Mouse (Mus musculus): ENCODE measurements around the gene Odc1. TPM values are rescaled to one million over a fixed set of nuclear protein-coding genes. Genes with fewer than 3 reads are reported as not detected.
A peak's percentile ranks its signal among the peaks of the same experiment; 100 is the strongest.
"Not testable (repeated sequence)": the region's sequence is repeated elsewhere in the genome, so short reads cannot be mapped to it uniquely, and the experiment has no call there.

Gene Odc1
- polyA plus RNA-seq, 1 experiment from 2014 or later: 70.4 TPM

DNA sequence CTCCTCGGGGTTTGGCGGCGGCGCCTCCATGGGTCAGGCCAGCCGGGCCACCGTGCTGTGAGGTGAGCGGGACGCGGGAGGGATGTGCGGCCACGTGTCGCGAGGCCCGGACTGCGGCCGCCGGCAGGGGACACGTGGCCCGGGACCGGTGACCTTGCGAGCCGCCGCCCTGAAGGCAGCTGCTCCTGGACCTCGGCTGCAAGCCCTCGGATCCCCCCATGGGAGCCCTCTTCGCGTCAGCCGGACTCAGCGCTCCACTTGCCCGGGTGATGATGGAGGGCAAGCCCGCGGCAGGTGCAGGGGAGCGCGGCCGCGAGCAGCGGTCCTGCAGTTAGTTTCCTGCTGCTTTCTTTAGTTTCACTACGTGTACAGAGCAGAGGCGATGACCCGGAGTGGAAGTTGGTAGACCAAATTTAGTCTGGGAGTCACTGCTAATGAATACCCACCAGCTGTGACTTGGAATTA lies 545 bp downstream of the Odc1 start:
- peak overlapping the region; percentile 86 for H3K9ac ChIP-seq (ENCODE audit: low read length)
- under 1% methylated on average over 31 of the region's 40 CpGs for WGBS

GRCm38 (mm10) chr12:17545884-17546283 lies 1.3 kb downstream of the Odc1 start:
- no peak for ATAC-seq (ENCODE audit: low FRiP score, low TSS enrichment)
- peak overlapping the region; percentile 84 for H3K4me3 ChIP-seq (ENCODE audit: low read depth, low read length)
- no peaks in the 10 kb centered on the region for H3K9me3 ChIP-seq (ENCODE audit: control insufficient read depth, low read length)
- DNase-seq (ENCODE audit: low spot score): no peak
- H3K4me2 ChIP-seq (replicated peaks; ENCODE audit: low read depth): peak overlapping the region; percentile 84
- H3K36me3 ChIP-seq (ENCODE audit: control insufficient read depth, insufficient read depth, low read length): 0 out of 2 replicates have a peak, but pooled peaks cover 4% of the 10 kb centered on the region
- H3K9ac ChIP-seq (ENCODE audit: low read length): peak overlapping the region; percentile 38; the same call in 1 of the 2 replicates
- WGBS: 5% methylated on average over 8 of the region's 8 CpGs
- TF ChIP-seq CTCF (IDR thresholded peaks at IDR 0.05; ENCODE audit: low read depth) (no peak), EP300 (optimal IDR thresholded peaks at IDR 0.05) (no peak)
- no peak overlapping the region for H3K27ac ChIP-seq (replicated peaks)
- no peaks in the 10 kb centered on the region for H3K4me1 ChIP-seq (replicated peaks; ENCODE audit: control insufficient read depth, insufficient read depth)
- H3K27me3 ChIP-seq (ENCODE audit: control insufficient read depth, insufficient read depth, low read length): no peaks in the 10 kb centered on the region

More for the DNA sequence above, 545 bp downstream of the Odc1 start:
- DNase-seq (ENCODE audit: low spot score) (peak; percentile 69), ATAC-seq (ENCODE audit: low FRiP score, low TSS enrichment) (peak; percentile 69)
- Histone ChIP-seq H3K4me2 (replicated peaks; ENCODE audit: low read depth) (peak overlapping the region; percentile 84), H3K9me3 (ENCODE audit: control insufficient read depth, low read length) (no peaks in the 10 kb centered on the region), H3K4me3 (ENCODE audit: low read depth, low read length) (peak overlapping the region; percentile 84), H3K4me1 (replicated peaks; ENCODE audit: control insufficient read depth, insufficient read depth) (no peaks in the 10 kb centered on the region), H3K27me3 (ENCODE audit: control insufficient read depth, insufficient read depth, low read length) (no peaks in the 10 kb centered on the region), H3K27ac (replicated peaks) (peak overlapping the region; percentile 89), H3K36me3 (ENCODE audit: control insufficient read depth, insufficient read depth, low read length) (0 out of 2 replicates have a peak, but pooled peaks cover 4% of the 10 kb centered on the region)
- TF ChIP-seq CTCF (IDR thresholded peaks at IDR 0.05; ENCODE audit: low read depth): no peak; the same call in 1 of the 2 replicates
- no peak for TF ChIP-seq EP300 (optimal IDR thresholded peaks at IDR 0.05)

DNA sequence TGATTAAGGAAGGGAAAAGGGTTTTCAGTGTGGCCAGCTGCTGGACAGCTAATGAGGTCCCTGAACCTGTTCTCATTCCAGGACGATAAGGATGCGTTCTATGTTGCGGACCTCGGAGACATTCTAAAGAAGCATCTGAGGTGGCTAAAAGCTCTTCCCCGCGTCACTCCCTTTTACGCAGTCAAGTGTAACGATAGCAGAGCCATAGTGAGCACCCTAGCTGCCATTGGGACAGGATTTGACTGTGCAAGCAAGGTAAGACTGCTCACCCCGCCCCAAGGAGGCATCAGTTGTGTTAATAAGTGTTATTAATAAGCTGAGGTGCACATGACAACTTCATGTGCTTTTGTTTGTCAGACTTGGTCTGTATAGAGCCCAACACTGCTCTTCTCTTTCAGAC lies 3.0 kb downstream of the Odc1 start:
- H3K9me3 ChIP-seq (ENCODE audit: control insufficient read depth, low read length); DNase-seq (ENCODE audit: low spot score); H3K4me1 ChIP-seq (replicated peaks; ENCODE audit: control insufficient read depth, insufficient read depth); H3K27ac ChIP-seq (replicated peaks); H3K27me3 ChIP-seq (ENCODE audit: control insufficient read depth, insufficient read depth, low read length); ATAC-seq (ENCODE audit: low FRiP score, low TSS enrichment); H3K9ac ChIP-seq (ENCODE audit: low read length); H3K36me3 ChIP-seq (ENCODE audit: control insufficient read depth, insufficient read depth, low read length); H3K4me2 ChIP-seq (replicated peaks; ENCODE audit: low read depth); H3K4me3 ChIP-seq (ENCODE audit: low read depth, low read length): not testable (repeated sequence)
- WGBS: 94% methylated on average over 9 of the region's 9 CpGs

GRCm38 (mm10) chr12:17548505-17548904 lies 3.9 kb downstream of the Odc1 start:
- TF ChIP-seq EP300 (optimal IDR thresholded peaks at IDR 0.05) (no peak), CTCF (IDR thresholded peaks at IDR 0.05; ENCODE audit: low read depth) (no peak)
- no peak overlapping the region for H3K27ac ChIP-seq (replicated peaks)
- 0 out of 2 replicates have a peak, but pooled peaks cover 4% of the 10 kb centered on the region for H3K36me3 ChIP-seq (ENCODE audit: control insufficient read depth, insufficient read depth, low read length)
- DNase-seq (ENCODE audit: low spot score) (no peak), ATAC-seq (ENCODE audit: low FRiP score, low TSS enrichment) (no peak)
- no peaks in the 10 kb centered on the region for H3K9me3 ChIP-seq (ENCODE audit: control insufficient read depth, low read length)
- 73% methylated on average over 5 of the region's 5 CpGs for WGBS
- H3K9ac ChIP-seq (ENCODE audit: low read length): no peak overlapping the region
- no peak overlapping the region for H3K4me2 ChIP-seq (replicated peaks; ENCODE audit: low read depth)
- no peaks in the 10 kb centered on the region for H3K27me3 ChIP-seq (ENCODE audit: control insufficient read depth, insufficient read depth, low read length)
- H3K4me1 ChIP-seq (replicated peaks; ENCODE audit: control insufficient read depth, insufficient read depth): no peaks in the 10 kb centered on the region
- no peak overlapping the region for H3K4me3 ChIP-seq (ENCODE audit: low read depth, low read length)

DNA sequence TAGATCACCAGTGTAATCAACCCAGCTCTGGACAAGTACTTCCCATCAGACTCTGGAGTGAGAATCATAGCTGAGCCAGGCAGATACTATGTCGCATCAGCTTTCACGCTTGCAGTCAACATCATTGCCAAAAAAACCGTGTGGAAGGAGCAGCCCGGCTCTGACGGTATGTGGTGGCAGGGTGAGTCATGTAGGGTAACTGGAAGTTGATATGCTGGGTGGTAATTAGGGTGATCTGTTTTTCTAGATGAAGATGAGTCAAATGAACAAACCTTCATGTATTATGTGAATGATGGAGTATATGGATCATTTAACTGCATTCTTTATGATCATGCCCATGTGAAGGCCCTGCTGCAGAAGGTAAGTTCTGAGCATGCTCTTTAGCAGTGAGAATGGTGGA lies 4.8 kb downstream of the Odc1 start:
- 80% methylated on average over 5 of the region's 5 CpGs for WGBS
- not testable (repeated sequence) for H3K27me3 ChIP-seq (ENCODE audit: control insufficient read depth, insufficient read depth, low read length); DNase-seq (ENCODE audit: low spot score); ATAC-seq (ENCODE audit: low FRiP score, low TSS enrichment); H3K4me3 ChIP-seq (ENCODE audit: low read depth, low read length); H3K4me1 ChIP-seq (replicated peaks; ENCODE audit: control insufficient read depth, insufficient read depth); H3K27ac ChIP-seq (replicated peaks); H3K4me2 ChIP-seq (replicated peaks; ENCODE audit: low read depth); H3K9ac ChIP-seq (ENCODE audit: low read length); H3K36me3 ChIP-seq (ENCODE audit: control insufficient read depth, insufficient read depth, low read length); H3K9me3 ChIP-seq (ENCODE audit: control insufficient read depth, low read length)

GRCm38 (mm10) chr12:17551208-17551995 lies 6.8 kb downstream of the Odc1 start:
- Histone ChIP-seq H3K9me3 (ENCODE audit: control insufficient read depth, low read length) (no peaks in the 10 kb centered on the region), H3K36me3 (ENCODE audit: control insufficient read depth, insufficient read depth, low read length) (0 out of 2 replicates have a peak, but pooled peaks cover 4% of the 10 kb centered on the region), H3K4me1 (replicated peaks; ENCODE audit: control insufficient read depth, insufficient read depth) (0 out of 2 replicates have a peak, but pooled peaks cover 2% of the 10 kb centered on the region), H3K4me2 (replicated peaks; ENCODE audit: low read depth) (no peak overlapping the region), H3K27ac (replicated peaks) (no peak overlapping the region), H3K9ac (ENCODE audit: low read length) (no peak overlapping the region), H3K4me3 (ENCODE audit: low read depth, low read length) (no peak overlapping the region), H3K27me3 (ENCODE audit: control insufficient read depth, insufficient read depth, low read length) (no peaks in the 10 kb centered on the region)
- WGBS: 56% methylated on average over 3 of the region's 3 CpGs
- DNase-seq (ENCODE audit: low spot score) (no peak), ATAC-seq (ENCODE audit: low FRiP score, low TSS enrichment) (no peak)
- TF ChIP-seq EP300 (optimal IDR thresholded peaks at IDR 0.05) (no peak), CTCF (IDR thresholded peaks at IDR 0.05; ENCODE audit: low read depth) (no peak)
